Mouse (Mus musculus): Measurements from ENCODE around the gene Ache.

Gene Ache

DNA sequence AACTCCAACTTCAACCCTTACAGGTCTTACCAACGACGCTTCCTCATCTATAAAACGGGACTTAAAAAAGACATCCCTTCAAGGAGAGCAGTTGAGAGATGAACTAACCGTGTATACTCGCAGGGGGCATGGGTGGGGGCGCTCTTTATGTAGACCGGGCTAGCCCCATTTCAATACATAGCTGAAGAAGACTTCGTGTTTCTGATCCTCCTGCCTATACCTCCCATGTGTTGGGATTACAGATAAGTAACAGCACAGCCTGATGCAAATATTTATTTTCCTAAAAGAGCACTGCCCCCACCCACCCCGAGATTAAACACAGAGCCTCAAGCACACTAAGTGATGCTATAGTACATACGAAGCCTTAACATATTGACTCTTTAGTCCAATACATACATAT, 47.0 kb downstream of the Ache start:
- DNase-seq (ENCODE audit: low spot score in 2 of 2): no peak

DNA sequence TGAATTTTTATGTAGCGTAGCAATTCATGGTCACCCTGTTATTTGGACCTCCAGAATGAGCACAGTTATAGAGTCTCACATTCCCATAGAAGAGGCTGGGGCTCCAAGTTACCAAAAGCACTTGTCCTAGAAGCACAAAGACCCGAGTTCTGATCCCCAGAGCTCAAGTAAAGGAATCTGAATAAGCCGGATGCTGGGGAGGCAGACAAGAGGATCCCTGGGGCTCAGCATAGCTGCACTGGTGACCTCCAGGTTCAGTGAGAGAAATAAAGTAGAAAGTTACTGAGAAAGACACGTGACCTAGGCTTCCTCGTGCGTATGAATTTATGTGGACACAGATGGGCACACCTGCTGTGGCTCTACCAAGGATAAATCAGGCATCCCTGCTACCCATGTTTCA, 47.7 kb downstream of the Ache start:
- no peak for DNase-seq (ENCODE audit: low spot score in 2 of 2)

DNA sequence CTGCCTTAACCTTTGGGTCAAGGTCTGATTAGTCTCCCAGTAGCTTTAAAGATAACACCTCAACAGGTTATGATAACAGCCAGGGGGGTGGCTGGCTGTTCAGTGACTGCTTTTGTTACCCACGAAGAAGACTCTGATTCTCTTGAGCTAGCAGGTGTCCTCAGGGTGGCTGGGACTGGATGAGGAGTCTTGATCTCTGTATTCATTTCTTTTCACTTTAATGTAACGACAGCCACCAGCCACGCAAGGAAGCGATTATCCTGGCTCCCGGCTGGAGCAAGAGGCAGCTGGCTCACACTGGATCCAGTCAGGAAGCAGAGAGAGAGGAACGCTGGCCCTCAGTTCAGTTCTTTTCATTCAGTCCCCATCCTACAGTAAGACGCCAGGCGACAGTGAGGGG, 49.9 kb downstream of the Ache start:
- no peak for DNase-seq (ENCODE audit: low spot score in 2 of 2)

DNA sequence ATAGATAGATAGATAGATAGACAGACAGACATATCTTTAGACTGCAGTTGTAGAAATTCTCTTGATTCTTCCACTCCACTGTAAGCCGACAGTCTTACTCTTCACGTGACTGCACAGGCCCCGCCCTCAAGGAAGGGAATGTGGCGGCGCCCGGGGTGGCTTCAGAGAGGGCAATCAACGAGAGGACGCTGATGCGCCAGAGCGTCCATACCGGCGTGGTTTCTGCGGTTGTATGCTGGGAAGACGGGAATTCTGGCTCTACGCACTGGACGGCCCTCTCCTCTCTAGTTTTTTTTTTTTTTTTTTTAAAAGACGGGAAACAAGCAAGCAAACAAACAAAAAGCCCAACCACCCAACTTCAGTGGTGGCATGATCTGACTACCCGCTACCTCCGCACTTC, 50.9 kb downstream of the Ache start:
- DNase-seq (ENCODE audit: low spot score in 2 of 2): peak; percentile 88 to 92

DNA sequence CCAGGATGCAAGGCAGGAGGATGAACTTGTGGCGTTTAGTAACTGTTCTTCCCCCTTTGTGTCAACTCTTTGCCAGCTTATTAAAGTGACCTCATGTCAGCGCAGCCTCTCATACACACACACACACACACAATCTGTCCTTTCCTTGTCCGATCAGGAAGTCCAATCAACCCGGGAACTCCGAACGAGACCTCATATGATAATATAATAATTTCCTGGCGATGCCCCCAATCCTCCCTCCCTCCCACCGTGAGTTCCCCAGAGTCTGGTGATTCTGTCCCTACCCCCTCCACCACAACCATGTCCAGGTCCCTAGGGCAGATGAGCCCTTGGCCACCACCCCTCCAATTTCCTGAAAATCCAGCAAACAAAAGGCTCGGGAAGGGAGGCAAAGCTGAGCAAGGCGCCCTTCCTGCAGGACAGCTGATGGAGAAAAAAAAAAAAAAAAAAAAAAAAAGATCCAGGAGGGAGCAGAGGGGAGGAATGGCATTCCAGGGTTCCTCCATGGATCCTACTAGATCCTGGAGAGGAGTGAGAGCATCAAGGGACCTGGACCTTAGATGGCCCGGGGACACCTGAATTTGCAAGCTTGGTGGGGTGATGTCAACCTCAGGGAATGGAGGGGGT, 51.5 kb downstream of the Ache start:
- DNase-seq (ENCODE audit: low spot score in 2 of 2): no peak

DNA sequence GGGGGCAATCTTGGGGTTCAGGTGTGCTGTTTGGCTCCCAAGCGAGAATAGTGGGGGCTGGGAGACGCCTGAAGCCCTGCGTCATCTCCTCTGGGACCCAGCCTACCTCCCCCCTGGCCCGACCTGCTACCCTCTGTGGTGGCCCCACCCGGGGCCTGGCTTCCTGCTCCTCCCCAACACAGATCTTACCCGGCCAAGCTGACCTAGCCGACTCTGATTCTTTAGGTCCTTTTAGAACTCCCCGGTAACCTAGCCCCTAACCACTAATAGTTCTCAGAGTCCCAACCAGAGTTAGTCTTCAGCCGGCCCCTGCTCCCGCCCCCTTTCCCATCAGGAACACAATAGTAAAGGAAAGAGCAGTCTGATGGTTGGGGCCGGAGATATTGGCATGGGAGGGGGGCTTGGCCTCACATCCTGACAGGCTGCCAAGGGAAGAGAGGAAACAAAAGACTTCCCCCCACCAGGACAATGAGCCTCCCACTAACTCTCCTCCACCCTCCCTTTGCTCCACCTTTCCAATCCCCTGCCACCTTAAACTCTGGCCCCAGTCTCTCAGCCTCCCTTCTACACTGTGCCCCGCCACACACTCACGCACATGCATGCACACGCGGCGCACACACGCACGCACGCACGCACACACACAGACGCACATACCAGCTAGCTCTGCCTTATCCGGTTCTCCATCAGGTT, 52.1 kb downstream of the Ache start:
- DNase-seq (ENCODE audit: low spot score in 2 of 2): no peak

DNA sequence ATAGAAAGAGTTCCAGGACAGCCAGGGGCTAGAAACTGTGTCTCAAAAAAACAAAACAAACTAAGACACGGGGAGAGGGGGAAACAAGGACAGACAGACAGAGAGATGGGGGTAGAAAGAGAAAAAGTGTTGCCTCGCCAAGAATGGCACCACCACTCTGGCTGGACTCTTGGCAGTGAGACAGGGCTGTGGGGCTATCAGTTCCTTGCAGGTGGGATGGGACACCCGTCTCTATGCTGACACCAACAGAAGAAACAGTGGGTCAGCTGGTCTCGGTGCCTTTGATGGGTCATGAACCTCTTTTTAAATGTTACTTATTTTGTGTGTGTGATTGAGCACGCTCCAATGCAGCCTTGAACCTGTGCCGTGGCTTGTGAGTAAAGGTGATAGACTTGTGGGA, 52.9 kb downstream of the Ache start:
- no peak for DNase-seq (ENCODE audit: low spot score in 2 of 2)

DNA sequence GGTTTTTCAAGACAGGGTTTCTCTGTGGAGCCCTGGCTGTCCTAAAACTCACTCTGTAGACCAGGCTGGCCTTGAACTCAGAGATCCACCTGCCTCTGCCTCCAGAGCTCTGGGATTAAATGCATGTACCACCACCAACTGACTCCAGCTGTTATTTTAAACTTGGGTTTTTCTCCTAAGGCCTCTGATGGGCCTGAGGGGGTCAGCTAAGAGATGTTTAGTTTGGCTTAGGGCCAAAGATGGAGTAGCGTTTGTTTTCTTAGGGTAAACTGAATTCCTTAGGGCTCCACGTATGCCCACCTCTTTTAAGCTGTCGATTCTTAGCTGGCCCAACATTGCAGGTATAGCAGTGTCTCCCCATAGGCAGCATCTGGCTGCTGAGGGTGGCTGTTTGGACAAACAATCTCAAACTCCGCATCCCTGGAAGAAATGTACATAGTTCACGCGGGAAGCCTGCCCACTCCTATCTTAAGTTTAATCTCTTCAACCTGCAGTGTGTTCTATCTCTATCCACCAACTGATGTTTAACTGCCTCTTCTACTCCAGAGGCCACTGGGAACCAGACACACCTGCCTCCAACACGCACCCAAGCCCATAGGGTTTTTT, 55.2 kb downstream of the Ache start:
- DNase-seq (ENCODE audit: low spot score in 2 of 2): no peak

DNA sequence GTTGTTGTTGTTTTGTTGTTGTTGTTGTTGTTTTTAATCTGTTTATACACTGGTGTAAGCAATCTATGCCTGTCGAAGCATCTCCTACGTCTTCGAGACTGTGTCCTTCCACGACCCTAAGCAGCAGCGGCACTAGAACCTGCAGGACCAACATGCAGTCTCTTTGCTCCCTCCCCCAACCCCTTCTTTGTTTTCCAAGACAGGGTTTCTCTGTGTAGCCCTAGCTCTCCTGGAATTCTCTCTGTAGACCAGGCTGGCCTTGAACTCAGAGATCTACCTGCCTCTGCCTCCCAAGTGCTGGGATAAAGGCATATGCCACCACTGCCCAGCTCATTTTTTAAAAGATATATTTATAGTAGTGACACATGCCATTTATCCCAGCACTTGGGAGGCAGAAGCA, 56.1 kb downstream of the Ache start:
- no peak for DNase-seq (ENCODE audit: low spot score in 2 of 2)

DNA sequence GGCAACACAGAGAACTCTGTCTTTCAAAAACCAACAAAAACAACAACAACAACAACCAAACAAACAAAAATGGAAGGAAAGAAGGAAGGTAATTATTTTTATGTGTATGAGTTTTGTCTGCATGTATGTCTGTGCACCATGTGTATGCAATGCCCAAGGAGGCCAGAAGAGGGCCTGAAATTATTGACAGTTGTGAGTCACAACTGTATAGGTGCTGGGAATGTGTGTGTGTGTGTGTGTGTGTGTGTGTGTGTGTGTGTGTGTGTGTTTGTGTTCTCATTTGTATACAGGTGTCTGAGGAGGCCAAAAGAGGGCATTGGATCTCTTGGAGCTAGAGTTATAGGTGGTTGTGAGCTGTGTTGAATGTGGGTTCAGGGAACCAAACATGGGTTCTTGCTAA, 56.5 kb downstream of the Ache start:
- DNase-seq (ENCODE audit: low spot score in 2 of 2): no peak
